Mouse (Mus musculus) embryonic facial prominence, embryonic 14.5 days (tissue): ENCODE results near the gene Ushbp1. TPM values are rescaled to one million over a fixed set of nuclear protein-coding genes. Genes with fewer than 3 reads are reported as not detected.
A peak's percentile ranks its signal among the peaks of the same experiment; 100 is the strongest.
"Not testable (repeated sequence)": the region's sequence is repeated elsewhere in the genome, so short reads cannot be mapped to it uniquely, and the experiment has no call there.

Source experiments
- ATAC-seq: fragments of 200-750 bp; cut with Nextera tagmentation; 2 replicates; pipeline ENCODE4 v1.8.0; 2017; ENCODE audit warnings: low read depth, moderate number of reproducible peaks, moderate TSS enrichment
- DNase-seq: peaks from one replicate; pipeline ENCODE4 v3.0.0-alpha.2; 2015; ENCODE audit warnings: low spot score
- H3K27ac ChIP-seq: fragments of 300-500 bp; sonication (generic); replicated peaks from 2 replicates; pipeline ENCODE4 v1.5.1; 2014; ENCODE audit warnings: low read depth, mild to moderate bottlenecking, low read length, moderate library complexity
- H3K27me3 ChIP-seq: fragments of 300-500 bp; sonication (generic); replicated peaks from 2 replicates; pipeline ENCODE4 v1.6.1; 2014; ENCODE audit warnings: low read length; ENCODE audit not compliant: control insufficient read depth, insufficient read depth
- H3K36me3 ChIP-seq: fragments of 300-500 bp; sonication (generic); 2 replicates; pipeline ENCODE4 v1.6.1; 2014; ENCODE audit warnings: low read length, mixed read lengths; ENCODE audit not compliant: control insufficient read depth, insufficient read depth
- H3K4me1 ChIP-seq: fragments of 300-500 bp; sonication (generic); 2 replicates; pipeline ENCODE4 v1.6.1; 2014; ENCODE audit warnings: antibody characterized with exemption, low read length; ENCODE audit not compliant: control insufficient read depth, insufficient read depth
- H3K4me2 ChIP-seq: fragments of 300-500 bp; sonication (generic); 2 replicates; pipeline ENCODE4 v1.6.1; 2014; ENCODE audit warnings: low read depth, mild to moderate bottlenecking, low read length, moderate library complexity, mixed read lengths
- H3K4me3 ChIP-seq: fragments of 300-500 bp; sonication (generic); 2 replicates; pipeline ENCODE4 v1.5.1; 2014; ENCODE audit warnings: low read depth, mild to moderate bottlenecking, low read length
- H3K9ac ChIP-seq: fragments of 300-500 bp; sonication (generic); 2 replicates; pipeline ENCODE4 v1.6.1; 2014; ENCODE audit warnings: low read depth, mild to moderate bottlenecking, low read length, moderate library complexity, mixed read lengths
- H3K9me3 ChIP-seq: fragments of 300-500 bp; sonication (generic); 2 replicates; pipeline ENCODE4 v1.6.1; 2016; ENCODE audit warnings: low read length; ENCODE audit not compliant: control insufficient read depth
- WGBS: fragments of 180-500 bp; shearing (Covaris S2); extraction: QIAGEN DNeasy Blood & Tissue Kit; methylation state at CpG from one replicate; pipeline ENCODE4 v1.1.7; 2014; 5-methylcytosine and 5-hydroxymethylcytosine counted together
- polyA plus RNA-seq: library from polyadenylated mRNA; unstranded; fragments of >200 nt; fragmentation: Nextera tagmentation; extraction: Ambion mirVana; gene quantifications from 2 replicates; pipeline ENCODE4 v1.2.1, GENCODE M21; 2014

Gene Ushbp1
- 9.4 and 11.3 TPM in 2 replicates for polyA plus RNA-seq

DNA sequence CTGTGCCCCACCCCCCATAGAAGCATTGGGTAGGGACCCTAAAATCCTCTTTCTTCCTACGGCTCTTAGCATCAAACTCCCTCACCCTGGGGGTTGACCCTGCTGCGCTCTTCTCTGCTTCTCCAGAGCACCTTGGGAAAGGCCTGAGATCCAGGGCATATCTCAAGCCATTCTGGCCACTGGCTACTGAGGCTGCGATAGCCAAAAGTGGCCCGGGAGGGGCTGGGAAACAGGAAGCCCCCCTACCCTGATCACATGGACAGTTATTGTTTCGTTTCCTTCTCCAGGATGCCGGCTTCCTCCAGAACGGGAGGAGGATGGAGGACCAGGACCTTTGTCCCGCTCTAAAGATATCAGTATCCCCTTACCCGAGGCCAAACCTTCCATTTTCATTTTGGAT, at the start of gene Ushbp1:
Gene Ushbp1, minus strand, starts transcription at position 174 of the 400 bp plus-strand sequence.
- Histone ChIP-seq H3K4me1 (peaks cover 9% of the 10 kb centered on the region; the same call in 1 of the 2 replicates), H3K4me2 (peak within 1 kb of the TSS; percentile 80), H3K27me3 (no peaks in the 10 kb centered on the region), H3K4me3 (peak within 1 kb of the TSS; percentile 64), H3K27ac (peak within 1 kb of the TSS; percentile 72), H3K9me3 (no peaks in the 10 kb centered on the region), H3K9ac (no peak within 1 kb of the TSS; the same call in 1 of the 2 replicates), H3K36me3 (peaks cover 20% of the 10 kb centered on the region)
- no peak for ATAC-seq
- 79% methylated on average over 9 of the region's 9 CpGs for WGBS
- no peak for DNase-seq

DNA sequence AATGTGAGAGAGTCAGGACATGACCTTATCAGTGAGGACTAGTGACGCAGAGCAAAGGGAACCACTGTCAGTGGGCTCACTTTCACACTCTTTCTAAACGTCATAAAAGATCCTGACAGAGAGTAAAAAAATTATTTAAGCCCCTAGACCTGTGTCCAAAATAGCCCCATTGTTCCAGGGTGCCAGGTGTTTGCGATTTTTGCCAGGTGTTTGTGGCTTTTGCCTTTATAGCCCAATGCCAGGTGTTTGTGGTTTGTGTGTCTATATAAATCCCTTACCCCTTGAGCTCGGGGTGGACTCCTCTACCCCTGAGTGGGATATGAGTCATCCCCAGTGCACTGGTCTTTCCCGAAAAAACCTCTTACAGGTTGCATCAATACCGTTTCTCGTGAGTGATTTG, 49.5 kb upstream of the Ushbp1 start:
- no peak overlapping the region for H3K27ac ChIP-seq
- no peak overlapping the region for H3K9ac ChIP-seq
- no peaks in the 10 kb centered on the region for H3K9me3 ChIP-seq
- no peaks in the 10 kb centered on the region for H3K4me1 ChIP-seq
- H3K4me3 ChIP-seq: no peak overlapping the region
- ATAC-seq (no peak), DNase-seq (no peak)
- H3K4me2 ChIP-seq: no peak overlapping the region
- WGBS: 72% methylated on average over 7 of the region's 7 CpGs
- H3K36me3 ChIP-seq: no peaks in the 10 kb centered on the region
- H3K27me3 ChIP-seq: peaks cover 6% of the 10 kb centered on the region; the same call in 1 of the 2 replicates

DNA sequence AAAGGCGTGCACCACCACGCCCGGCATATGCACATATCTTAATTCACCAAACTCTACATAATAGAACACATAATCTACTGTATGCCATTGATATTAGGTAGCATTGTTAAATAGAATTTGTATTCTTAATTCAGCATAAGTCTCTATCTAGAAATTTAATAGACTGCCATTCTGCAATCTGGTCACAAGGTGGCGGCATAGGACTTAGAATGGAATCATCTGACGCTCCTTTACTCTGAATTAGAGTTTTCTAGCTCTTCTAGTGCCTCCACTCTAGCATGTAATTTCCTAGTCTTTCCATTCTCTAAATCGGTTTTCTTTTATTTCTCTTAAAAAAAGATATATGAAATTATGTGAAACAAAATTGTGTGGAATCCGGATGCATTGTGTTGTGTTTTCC, 45.8 kb upstream of the Ushbp1 start:
- no peak overlapping the region for H3K9ac ChIP-seq
- ATAC-seq (no peak), DNase-seq (peak; percentile 77)
- peaks cover 6% of the 10 kb centered on the region; the same call in 1 of the 2 replicates for H3K27me3 ChIP-seq
- no peaks in the 10 kb centered on the region for H3K36me3 ChIP-seq
- no peak overlapping the region for H3K4me2 ChIP-seq
- H3K4me1 ChIP-seq: no peaks in the 10 kb centered on the region
- no peaks in the 10 kb centered on the region for H3K9me3 ChIP-seq
- under 1% methylated on average over 7 of the region's 7 CpGs for WGBS
- no peak overlapping the region for H3K4me3 ChIP-seq
- no peak overlapping the region for H3K27ac ChIP-seq

DNA sequence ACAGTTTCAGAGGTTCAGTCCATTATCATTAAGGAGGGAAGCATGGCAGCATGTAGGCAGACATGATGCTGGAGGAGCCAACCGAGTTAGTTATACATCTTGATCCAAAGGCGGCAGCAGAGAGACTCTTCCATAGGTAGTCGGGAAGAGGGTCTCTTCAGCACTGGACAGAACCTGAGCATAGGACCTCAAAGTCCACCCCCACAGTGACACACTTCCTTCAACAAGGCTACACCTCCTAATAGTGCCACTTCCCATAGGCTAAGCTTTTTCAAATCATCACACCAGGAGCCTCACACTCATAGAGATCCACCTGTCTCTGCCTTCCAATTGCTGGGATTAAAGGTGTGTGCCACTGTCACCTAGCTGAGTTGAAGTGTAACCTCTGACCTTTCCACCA, 41.4 kb upstream of the Ushbp1 start:
- Histone ChIP-seq H3K27ac (no peak overlapping the region), H3K9me3 (no peaks in the 10 kb centered on the region), H3K4me3 (no peak overlapping the region), H3K36me3 (no peaks in the 10 kb centered on the region), H3K9ac (no peak overlapping the region), H3K27me3 (peaks cover 3% of the 10 kb centered on the region; the same call in 1 of the 2 replicates), H3K4me2 (no peak overlapping the region), H3K4me1 (no peaks in the 10 kb centered on the region)
- ATAC-seq (no peak), DNase-seq (no peak)
- WGBS: 38% methylated on average over 3 of the region's 3 CpGs

DNA sequence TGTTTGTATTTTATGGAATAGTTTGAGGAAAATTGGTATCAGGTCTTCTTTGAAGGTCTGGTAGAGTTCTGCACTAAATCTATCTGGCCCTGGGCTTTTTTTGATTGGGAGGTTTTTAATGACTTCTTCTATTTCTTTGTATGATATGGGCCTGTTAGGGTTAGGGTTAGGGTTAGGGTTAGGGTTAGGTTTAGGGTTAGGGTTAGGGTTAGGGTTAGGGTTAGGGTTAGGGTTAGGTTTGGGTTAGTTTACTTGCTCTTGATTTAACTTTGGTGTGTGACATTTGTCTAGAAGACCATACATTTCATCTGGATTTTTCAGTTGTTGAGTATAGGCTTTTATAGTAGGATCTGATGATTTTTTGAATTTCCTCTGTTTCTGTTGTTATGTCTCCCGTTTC, 37.3 kb upstream of the Ushbp1 start:
- not testable (repeated sequence) for H3K9ac ChIP-seq, H3K4me3 ChIP-seq, H3K36me3 ChIP-seq, DNase-seq, H3K9me3 ChIP-seq, H3K27ac ChIP-seq, H3K27me3 ChIP-seq, H3K4me2 ChIP-seq, H3K4me1 ChIP-seq, ATAC-seq
- 87% methylated on average over 1 of the region's 1 CpGs for WGBS

DNA sequence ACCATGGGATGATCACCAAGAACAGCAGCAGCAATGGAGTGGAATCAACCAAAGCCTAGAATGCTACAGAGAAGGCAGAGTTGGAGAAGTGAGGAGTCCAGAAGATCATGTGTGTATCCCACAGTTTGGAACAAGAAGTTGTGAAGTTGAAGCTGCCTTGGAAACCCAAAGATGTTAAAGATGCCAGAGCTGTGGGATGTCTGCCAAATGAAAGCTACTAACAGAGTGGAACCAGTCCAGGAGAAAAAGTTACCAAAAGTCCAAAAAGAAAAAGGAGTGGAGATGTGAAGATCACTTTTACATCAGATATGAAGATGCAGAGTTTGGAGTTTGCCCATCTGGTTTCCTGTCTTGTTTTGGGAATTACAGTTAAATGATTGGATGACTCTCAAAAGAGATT, 26.5 kb upstream of the Ushbp1 start:
- Histone ChIP-seq H3K4me1 (no peaks in the 10 kb centered on the region), H3K27me3 (no peaks in the 10 kb centered on the region), H3K9ac (no peak overlapping the region)

DNA sequence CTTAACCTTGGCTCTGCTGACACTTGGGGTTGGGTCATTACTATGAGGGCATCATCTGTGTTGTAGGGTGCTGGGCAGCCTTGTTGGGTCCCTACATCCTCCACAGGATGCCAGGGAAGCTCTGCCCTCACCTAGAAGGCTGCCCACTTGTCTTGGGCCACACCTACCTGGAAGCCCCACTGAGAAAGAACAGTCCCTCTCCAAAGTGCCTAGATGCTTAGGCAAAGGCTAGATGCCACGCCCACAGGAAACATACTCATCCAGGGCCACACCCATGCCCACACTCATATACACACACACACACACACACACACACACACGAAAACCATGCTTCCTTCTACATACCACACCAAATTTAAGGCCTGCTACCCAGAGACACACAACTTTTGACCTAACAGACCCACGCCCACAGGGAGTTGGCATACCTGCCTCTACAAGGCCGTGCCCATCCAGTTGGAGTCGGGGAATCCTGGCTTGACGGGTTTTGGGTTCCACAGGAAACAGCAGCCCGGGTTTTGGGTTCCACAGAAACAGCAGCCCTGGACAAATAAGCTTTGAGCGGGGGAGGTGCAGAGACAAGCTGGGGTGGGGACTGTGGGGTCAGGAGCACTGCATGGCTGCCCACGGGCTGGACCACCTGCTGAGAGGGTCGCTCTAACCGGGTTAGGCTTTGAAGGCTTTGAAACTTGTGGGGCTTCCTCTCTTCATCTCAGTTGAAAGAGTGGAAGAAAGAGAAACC, 16.1 kb upstream of the Ushbp1 start:
- H3K9me3 ChIP-seq: no peaks in the 10 kb centered on the region
- 49% methylated on average over 11 of the region's 11 CpGs for WGBS

More for the DNA sequence above, 26.5 kb upstream of the Ushbp1 start:
- Histone ChIP-seq H3K4me2 (no peak overlapping the region), H3K4me3 (no peak overlapping the region), H3K27ac (no peak overlapping the region), H3K36me3 (no peaks in the 10 kb centered on the region), H3K9me3 (no peaks in the 10 kb centered on the region)
- ATAC-seq (no peak), DNase-seq (no peak)

DNA sequence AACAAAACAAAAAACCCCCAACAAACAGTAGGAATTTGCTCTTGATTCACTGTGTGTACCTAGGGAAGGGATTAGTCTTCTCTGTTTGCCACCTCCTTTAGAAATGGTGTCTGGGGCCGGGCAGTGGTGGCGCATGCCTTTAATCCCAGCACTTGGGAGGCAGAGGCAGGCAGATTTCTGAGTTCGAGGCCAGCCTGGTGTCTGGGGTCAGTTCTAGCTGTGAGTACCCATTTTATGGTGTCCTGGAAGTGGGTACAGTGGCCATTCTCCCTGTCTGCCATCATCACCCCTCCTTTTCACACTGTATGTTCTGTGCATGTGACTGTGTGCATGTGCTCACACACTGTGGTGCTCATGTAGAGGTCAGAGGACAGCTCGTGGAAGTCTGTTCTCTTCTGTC, 12.6 kb upstream of the Ushbp1 start:
- no peak overlapping the region for H3K4me2 ChIP-seq
- 85% methylated on average over 4 of the region's 4 CpGs for WGBS
- H3K4me1 ChIP-seq: peaks cover 6% of the 10 kb centered on the region; the same call in 1 of the 2 replicates
- ATAC-seq: no peak
- no peak overlapping the region for H3K27ac ChIP-seq
- no peak for DNase-seq
- no peaks in the 10 kb centered on the region for H3K9me3 ChIP-seq
- no peak overlapping the region for H3K4me3 ChIP-seq
- H3K9ac ChIP-seq: no peak overlapping the region
- H3K36me3 ChIP-seq: peaks cover 29% of the 10 kb centered on the region
- no peaks in the 10 kb centered on the region for H3K27me3 ChIP-seq

More for the DNA sequence above, 16.1 kb upstream of the Ushbp1 start:
- no peak for ATAC-seq
- H3K27me3 ChIP-seq: no peaks in the 10 kb centered on the region
- H3K36me3 ChIP-seq: peaks cover 27% of the 10 kb centered on the region
- no peak overlapping the region for H3K4me2 ChIP-seq
- H3K4me3 ChIP-seq: no peak overlapping the region
- peak; percentile 13 for DNase-seq
- no peak overlapping the region for H3K27ac ChIP-seq
- no peak overlapping the region for H3K9ac ChIP-seq
- H3K4me1 ChIP-seq: no peaks in the 10 kb centered on the region

DNA sequence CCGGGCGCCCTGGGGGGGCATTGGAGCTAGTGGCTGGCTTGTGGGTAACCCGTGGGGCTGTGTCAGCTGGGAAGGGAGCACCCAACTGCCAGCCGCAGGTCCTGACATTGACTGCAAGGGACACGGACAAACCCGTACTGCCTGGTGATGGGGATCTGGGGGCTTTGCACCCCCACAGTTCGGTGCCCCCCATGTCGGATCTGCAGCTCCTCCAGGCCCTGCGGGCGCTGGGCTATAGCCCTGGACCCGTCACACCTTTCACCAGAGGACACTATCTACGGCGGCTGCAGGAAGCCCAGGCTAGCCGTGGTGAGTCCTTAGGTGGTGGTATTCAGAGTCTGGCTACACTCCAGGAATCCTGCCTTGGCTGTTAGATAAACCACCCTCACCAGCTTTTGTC, 11.8 kb upstream of the Ushbp1 start:
- Histone ChIP-seq H3K27ac (no peak overlapping the region), H3K9ac (0 out of 2 replicates have a peak overlapping the region, but pooled peaks have one; percentile 73), H3K4me1 (peaks cover 6% of the 10 kb centered on the region; the same call in 1 of the 2 replicates), H3K4me2 (peak overlapping the region; percentile 98; the same call in 1 of the 2 replicates), H3K9me3 (no peaks in the 10 kb centered on the region), H3K4me3 (peak overlapping the region; percentile 69; the same call in 1 of the 2 replicates), H3K36me3 (peaks cover 33% of the 10 kb centered on the region), H3K27me3 (no peaks in the 10 kb centered on the region)
- no peak for DNase-seq
- 95% methylated on average over 8 of the region's 14 CpGs for WGBS
- ATAC-seq: no peak
